Mouse (Mus musculus): ENCODE measurements around the gene Vmn2r32. TPM values are rescaled to one million over a fixed set of nuclear protein-coding genes. Genes with fewer than 3 reads are reported as not detected.
"Not testable (repeated sequence)": the region's sequence is repeated elsewhere in the genome, so short reads cannot be mapped to it uniquely, and the experiment has no call there.

Vmn2r32 gene
- not detected for total RNA-seq (2021)
- long read RNA-seq, experiment 1: 0 reads
- long read RNA-seq, experiment 2: 0 reads

GRCm38 (mm10) chr7:7479918-7480317 lies at the start of gene Vmn2r32:
Vmn2r32 (minus strand) TSS chr7:7480018.
- DNase-seq; intact Hi-C loops (cut with DNase I): not testable (repeated sequence)

Other genes starting within 250 kb of the Vmn2r32 start
- gene Vmn2r29, start 232.7 kb downstream of the Vmn2r32 start, total RNA-seq (2021): under 1 TPM; 0.15 to 0.17 TPM
- gene Gm45844, start 201.7 kb downstream of the Vmn2r32 start, total RNA-seq (2021): 1 to 10 TPM in 1 of 2 experiments, under 1 TPM in 1; 0.37 to 1.1 TPM
- 10 to 100 TPM; 30.6 to 30.9 TPM for gene Clcn4, start 179.2 kb downstream of the Vmn2r32 start, total RNA-seq (2021)
- gene Vmn2r30, start 142.4 kb downstream of the Vmn2r32 start, total RNA-seq (2021): not detected
- gene Gm45783, start 105.4 kb downstream of the Vmn2r32 start, total RNA-seq (2021): not detected
- gene Vmn2r31, start 80.3 kb downstream of the Vmn2r32 start, total RNA-seq (2021): not detected
- not detected for gene Vmn2r33, start 86.8 kb upstream of the Vmn2r32 start, total RNA-seq (2021)
- gene Vmn2r34, start 209.5 kb upstream of the Vmn2r32 start, total RNA-seq (2021): not detected

Measured in gastrocnemius, postnatal 36 days (tissue).